Mouse (Mus musculus) MEL (cell line): Measurements from ENCODE around the gene Tcea3. TPM values are rescaled to one million over a fixed set of nuclear protein-coding genes. Genes with fewer than 3 reads are reported as not detected.

Experiments
- DNase-seq: peaks from one replicate; pipeline ENCODE4 v3.0.0; 2011; ENCODE audit warnings: low read depth, low spot score
- H3K27ac ChIP-seq: 2 replicates; pipeline ENCODE4 v1.5.1; 2012; ENCODE audit warnings: low read depth, mild to moderate bottlenecking, control low read depth, low read length, moderate library complexity; ENCODE audit not compliant: control insufficient read depth
- H3K27me3 ChIP-seq, 2 experiments: fragments of 150-350 bp in 1 of 2; sonication (generic) in 1 of 2; 2 replicates each; pipeline ENCODE4 v1.6.1; 2012; ENCODE audit warnings: low read length in 2 of 2, mild to moderate bottlenecking in 2 of 2, improper control_type of control experiment in 1 of 2, moderate library complexity in 1 of 2; ENCODE audit not compliant: insufficient read depth in 2 of 2, control insufficient read depth in 1 of 2
- H3K36me3 ChIP-seq, 2 experiments: 2 replicates each; pipeline ENCODE4 v1.6.1; 2012 to 2014; ENCODE audit warnings: low read length in 2 of 2, improper control_type of control experiment in 1 of 2, inconsistent platforms in 1 of 2, mild to moderate bottlenecking in 1 of 2; ENCODE audit not compliant: insufficient read depth in 2 of 2, control insufficient read depth in 1 of 2
- H3K4me1 ChIP-seq, 2 experiments: fragments of 150-350 bp in 1 of 2; sonication (generic) in 1 of 2; 2 replicates each; pipeline ENCODE4 v1.6.1; 2012; ENCODE audit warnings: low read length in 2 of 2, improper control_type of control experiment in 1 of 2, mild to moderate bottlenecking in 1 of 2; ENCODE audit not compliant: insufficient read depth in 2 of 2, control insufficient read depth in 1 of 2
- H3K4me3 ChIP-seq, 2 experiments: fragments of 150-350 bp in 1 of 2; sonication (generic) in 1 of 2; 2 replicates each; pipeline ENCODE4 v1.5.1; 2012; ENCODE audit warnings: low read depth in 2 of 2, low read length in 2 of 2, mild to moderate bottlenecking in 2 of 2, moderate library complexity in 2 of 2, control low read depth in 1 of 2, improper control_type of control experiment in 1 of 2; ENCODE audit not compliant: control insufficient read depth in 1 of 2, insufficient read depth in 1 of 2
- H3K79me2 ChIP-seq: 2 replicates; pipeline ENCODE4 v1.6.1; 2012; ENCODE audit warnings: mild to moderate bottlenecking, low read length, moderate library complexity; ENCODE audit not compliant: control insufficient read depth, poor library complexity, insufficient read depth
- H3K9ac ChIP-seq: 2 replicates; pipeline ENCODE4 v1.6.1; 2012; ENCODE audit warnings: low read depth, mild to moderate bottlenecking, control low read depth, low read length, moderate library complexity; ENCODE audit not compliant: control insufficient read depth, poor library complexity, severe bottlenecking
- H3K9me3 ChIP-seq: fragments of 150-350 bp; sonication (generic); replicated peaks from 2 replicates; pipeline ENCODE4 v1.6.1; 2012; ENCODE audit warnings: mild to moderate bottlenecking, low read length, improper control_type of control experiment, moderate library complexity; ENCODE audit not compliant: insufficient read depth
- CHD1 ChIP-seq: IDR thresholded peaks from 2 replicates; pipeline ENCODE4 v1.6.1; 2012; ENCODE audit warnings: low read depth, mild to moderate bottlenecking, inconsistent platforms, low read length, improper control_type of control experiment
- CHD2 ChIP-seq: IDR thresholded peaks from 2 replicates; pipeline ENCODE4 v1.6.1; 2011; ENCODE audit warnings: low read length, improper control_type of control experiment
- E2F4 ChIP-seq: IDR thresholded peaks from 2 replicates; pipeline ENCODE4 v1.6.1; 2011; ENCODE audit warnings: low read depth, low read length, improper control_type of control experiment, borderline replicate concordance
- ELF1 ChIP-seq: IDR thresholded peaks from 2 replicates; pipeline ENCODE4 v1.6.1; 2014; ENCODE audit warnings: low read depth, mild to moderate bottlenecking, inconsistent platforms, low read length, improper control_type of control experiment, moderate library complexity
- EP300 ChIP-seq, 2 experiments: IDR thresholded peaks; 2 replicates each; pipeline ENCODE4 v1.6.1; 2011; ENCODE audit warnings: improper control_type of control experiment in 2 of 2, low read length in 2 of 2, low read depth in 1 of 2, mild to moderate bottlenecking in 1 of 2
- GABPA ChIP-seq: IDR thresholded peaks from 2 replicates; pipeline ENCODE4 v1.6.1; 2012; ENCODE audit warnings: low read depth, mild to moderate bottlenecking, inconsistent platforms, low read length, improper control_type of control experiment, moderate library complexity
- KAT2A ChIP-seq: conservative IDR thresholded peaks from 2 replicates; pipeline ENCODE4 v1.6.1; 2012; ENCODE audit warnings: low read depth, low read length, improper control_type of control experiment, inconsistent platforms
- MAFK ChIP-seq: IDR thresholded peaks from 2 replicates; pipeline ENCODE4 v1.6.1; 2011; ENCODE audit warnings: low read depth, mild to moderate bottlenecking, low read length, improper control_type of control experiment, borderline replicate concordance
- MAX ChIP-seq: IDR thresholded peaks from 2 replicates; pipeline ENCODE4 v1.6.1; 2011; ENCODE audit warnings: low read length, improper control_type of control experiment
- MEF2A ChIP-seq: IDR thresholded peaks from 2 replicates; pipeline ENCODE4 v1.6.1; 2014; ENCODE audit warnings: low read depth, mild to moderate bottlenecking, inconsistent platforms, low read length, improper control_type of control experiment; ENCODE audit not compliant: poor library complexity, insufficient replicate concordance, severe bottlenecking; ENCODE audit errors: extremely low read depth
- MXI1 ChIP-seq: IDR thresholded peaks from 2 replicates; pipeline ENCODE4 v1.6.1; 2011; ENCODE audit warnings: mild to moderate bottlenecking, low read depth, low read length, improper control_type of control experiment
- MYC ChIP-seq: IDR thresholded peaks from 2 replicates; pipeline ENCODE4 v1.6.1; 2011; ENCODE audit warnings: low read depth, mild to moderate bottlenecking, low read length, improper control_type of control experiment, moderate library complexity
- NELFE ChIP-seq: IDR thresholded peaks from 2 replicates; pipeline ENCODE4 v1.6.1; 2011; ENCODE audit warnings: low read depth, low read length, improper control_type of control experiment
- NRF1 ChIP-seq: IDR thresholded peaks from 2 replicates; pipeline ENCODE4 v1.6.1; 2014; ENCODE audit warnings: low read depth, mild to moderate bottlenecking, inconsistent platforms, low read length, improper control_type of control experiment, moderate library complexity; ENCODE audit not compliant: poor library complexity, insufficient read depth, severe bottlenecking
- POLR2A ChIP-seq, 2 experiments: IDR thresholded peaks; 2 replicates each; pipeline ENCODE4 v1.6.1; 2011 to 2012; ENCODE audit warnings: low read length in 2 of 2, mild to moderate bottlenecking in 2 of 2, control low read depth in 1 of 2, improper control_type of control experiment in 1 of 2, low read depth in 1 of 2, moderate library complexity in 1 of 2; ENCODE audit not compliant: control insufficient read depth in 1 of 2, insufficient read depth in 1 of 2, poor library complexity in 1 of 2
- POLR2AphosphoS2 ChIP-seq: IDR thresholded peaks from 2 replicates; pipeline ENCODE4 v1.6.1; 2011; ENCODE audit warnings: low read length, improper control_type of control experiment
- RAD21 ChIP-seq: IDR thresholded peaks from 2 replicates; pipeline ENCODE4 v1.6.1; 2011; ENCODE audit warnings: mild to moderate bottlenecking, low read depth, low read length, improper control_type of control experiment
- SIN3A ChIP-seq: IDR thresholded peaks from 2 replicates; pipeline ENCODE4 v1.6.1; 2012; ENCODE audit warnings: low read length, improper control_type of control experiment, inconsistent platforms
- TAL1 ChIP-seq: IDR thresholded peaks from 2 replicates; pipeline ENCODE4 v1.6.1; 2012; ENCODE audit warnings: mild to moderate bottlenecking, inconsistent platforms, low read length, moderate library complexity, mixed read lengths
- TBP ChIP-seq: IDR thresholded peaks from 2 replicates; pipeline ENCODE4 v1.8.0; 2011; ENCODE audit warnings: low read depth, low read length, improper control_type of control experiment
- TCF12 ChIP-seq: IDR thresholded peaks from 2 replicates; pipeline ENCODE4 v1.6.1; 2014; ENCODE audit warnings: low read depth, mild to moderate bottlenecking, inconsistent platforms, low read length, improper control_type of control experiment, moderate library complexity
- USF1 ChIP-seq: IDR thresholded peaks from 2 replicates; pipeline ENCODE4 v1.6.1; 2014; ENCODE audit warnings: low read depth, mild to moderate bottlenecking, inconsistent platforms, low read length, improper control_type of control experiment, moderate library complexity
- USF2 ChIP-seq, 2 experiments: IDR thresholded peaks; 2 replicates each; pipeline ENCODE4 v1.6.1; 2011 to 2012; ENCODE audit warnings: improper control_type of control experiment in 2 of 2, low read length in 2 of 2, borderline replicate concordance in 1 of 2, inconsistent platforms in 1 of 2, low read depth in 1 of 2, mild to moderate bottlenecking in 1 of 2; ENCODE audit not compliant: insufficient read depth in 1 of 2
- ZC3H11A ChIP-seq: IDR thresholded peaks from 2 replicates; pipeline ENCODE4 v1.6.1; 2012; ENCODE audit warnings: low read depth, mild to moderate bottlenecking, inconsistent platforms, low read length, improper control_type of control experiment
- ZKSCAN1 ChIP-seq: IDR thresholded peaks from 2 replicates; pipeline ENCODE4 v1.6.1; 2012; ENCODE audit warnings: low read depth, mild to moderate bottlenecking, inconsistent platforms, low read length, improper control_type of control experiment, moderate library complexity
- ZMIZ1 ChIP-seq: IDR thresholded peaks from 2 replicates; pipeline ENCODE4 v1.6.1; 2012; ENCODE audit warnings: low read depth, mild to moderate bottlenecking, inconsistent platforms, low read length, improper control_type of control experiment, moderate library complexity
- ZNF384 ChIP-seq: IDR thresholded peaks from 2 replicates; pipeline ENCODE4 v1.6.1; 2012; ENCODE audit warnings: low read depth, mild to moderate bottlenecking, inconsistent platforms, low read length, improper control_type of control experiment
- polyA plus RNA-seq, 2 experiments: library from polyadenylated mRNA; stranded (reverse) in 1 of 2; unstranded in 1 of 2; fragments of >175 nt in 1 of 2; fragments of >200 nt in 1 of 2; gene quantifications; 2 replicates each; pipeline versions ENCODE4 v1.2.1 to v1.2.4; 2012; ENCODE audit warnings: low replicate concordance in 2 of 2, low read depth in 1 of 2; ENCODE audit not compliant: insufficient read length in 2 of 2, insufficient read depth in 1 of 2, missing spikeins in 1 of 2
- total RNA-seq: library from RNA; depleted of rRNA; stranded (reverse); fragments of 300-350 nt; gene quantifications from 2 replicates; pipeline ENCODE4 v1.2.3, GENCODE M21; 2012

Gene Tcea3
- total and polyA plus RNA-seq, 3 experiments: not detected

DNA sequence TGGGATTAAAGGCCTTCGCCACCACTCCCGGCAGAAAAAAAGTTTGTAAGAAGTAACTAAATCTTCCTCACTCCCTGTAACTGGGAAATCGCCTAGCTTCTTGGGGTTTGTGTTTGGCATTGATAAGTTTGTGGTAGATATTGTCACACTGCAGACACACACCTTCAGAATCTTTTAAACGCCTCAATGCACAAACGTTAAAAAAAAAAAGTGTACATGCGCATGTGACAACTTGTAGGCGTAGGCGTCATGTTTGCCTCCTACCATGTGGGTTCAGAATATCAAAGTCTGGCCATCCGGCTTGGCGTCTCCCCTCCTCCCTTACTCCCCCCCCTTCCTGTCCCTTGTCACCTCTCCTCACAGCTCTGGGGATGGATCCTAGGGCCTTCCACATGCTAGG lies 9.2 kb downstream of the Tcea3 start (continued):
- TF ChIP-seq USF2 (IDR thresholded peaks at IDR 0.05; ENCODE audit: borderline replicate concordance in 1 of 2, insufficient read depth in 1 of 2, low read depth in 1 of 2, low read length in 2 of 2) (no peak), E2F4 (no peak), ZC3H11A (no peak)

DNA sequence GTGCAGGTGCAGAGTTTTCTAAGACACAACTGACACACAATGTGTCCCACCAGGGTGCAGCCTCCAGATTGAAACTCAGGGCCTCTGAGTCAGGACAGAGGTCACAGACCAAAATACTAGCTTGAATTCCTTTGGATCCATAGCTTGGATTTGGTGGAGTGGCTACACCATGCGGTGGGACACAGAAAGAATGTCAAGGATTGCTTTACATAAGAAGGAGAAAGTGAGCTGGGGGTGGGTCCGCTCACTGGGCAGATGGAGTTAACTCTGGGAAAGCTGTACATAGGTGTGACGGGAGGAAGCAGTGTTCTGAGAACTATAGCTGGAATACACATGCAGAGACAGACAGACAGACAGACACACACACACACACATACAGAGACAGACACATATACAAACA lies 12.4 kb downstream of the Tcea3 start:
- Histone ChIP-seq H3K36me3 (peaks cover 0 to 9% of the 10 kb centered on the region in 2 experiments; a peak in 2 of 4 replicates), H3K9me3 (no peaks in the 10 kb centered on the region), H3K4me1 (peaks cover 0 to 16% of the 10 kb centered on the region in 2 experiments; a peak in 2 of 4 replicates), H3K27me3 (no peaks in the 10 kb centered on the region), H3K79me2 (no peaks in the 10 kb centered on the region), H3K27ac (no peak overlapping the region), H3K4me3 (no peak overlapping the region), H3K9ac (no peak overlapping the region)
- TF ChIP-seq MAFK: no peak
- TF ChIP-seq CHD2: no peak
- TF ChIP-seq ZMIZ1: no peak
- no peak for TF ChIP-seq MEF2A
- no peak for TF ChIP-seq POLR2A (IDR thresholded peaks at IDR 0.05; ENCODE audit: control insufficient read depth in 1 of 2, insufficient read depth in 1 of 2, low read depth in 1 of 2, low read length in 2 of 2, poor library complexity in 1 of 2)
- no peak for DNase-seq

DNA sequence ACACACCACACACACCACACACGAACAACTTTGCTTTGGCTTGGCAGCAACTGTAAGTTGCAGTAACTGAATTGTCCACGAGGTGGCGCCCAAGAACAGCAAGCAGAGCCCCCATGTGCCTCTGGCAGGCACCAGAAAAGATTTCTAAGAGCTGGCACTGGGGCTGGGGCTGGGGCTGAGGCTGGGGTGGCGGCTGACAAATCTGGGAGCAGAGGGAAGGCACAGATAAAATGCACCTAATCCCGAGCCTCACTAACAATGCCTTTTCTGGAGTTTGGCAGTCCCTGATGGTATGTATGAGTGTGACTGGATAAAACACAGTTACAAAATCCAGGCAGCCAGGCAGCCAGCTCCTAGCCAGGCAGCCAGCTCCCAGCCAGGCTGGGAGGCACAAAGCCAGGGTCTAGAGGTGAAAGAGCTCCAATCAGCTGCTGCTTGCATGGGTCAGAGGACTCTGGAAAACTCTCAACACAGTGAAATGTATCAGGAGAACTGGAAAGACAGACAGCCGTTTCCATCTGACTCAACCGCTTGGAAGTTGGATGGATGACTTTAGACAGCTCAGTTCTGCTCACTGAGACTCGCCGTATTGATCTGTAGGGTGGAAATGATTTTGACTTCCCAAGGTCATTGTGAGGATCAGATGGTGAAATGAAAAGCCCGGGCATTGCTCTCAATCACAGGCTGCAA lies 13.1 kb downstream of the Tcea3 start:
- H3K27me3 ChIP-seq: no peaks in the 10 kb centered on the region
- H3K4me1 ChIP-seq: peaks cover 0 to 14% of the 10 kb centered on the region in 2 experiments; a peak in 2 of 4 replicates
- H3K9me3 ChIP-seq: no peaks in the 10 kb centered on the region
- H3K9ac ChIP-seq: no peak overlapping the region
- peak; percentile 80 for DNase-seq
- H3K27ac ChIP-seq: no peak overlapping the region
- peaks cover 0 to 9% of the 10 kb centered on the region in 2 experiments; a peak in 2 of 4 replicates for H3K36me3 ChIP-seq
- H3K4me3 ChIP-seq: no peak overlapping the region
- no peaks in the 10 kb centered on the region for H3K79me2 ChIP-seq
- TF ChIP-seq GABPA (no peak), TBP (no peak), KAT2A (no peak), ELF1 (no peak), NRF1 (no peak), CHD1 (no peak), RAD21 (peak; percentile 74), POLR2AphosphoS2 (no peak), MAX (peak; percentile 37; the same call in 1 of the 2 replicates), EP300 (IDR thresholded peaks at IDR 0.05; ENCODE audit: low read depth in 1 of 2, low read length in 2 of 2) (no peak), MAFK (no peak), ZC3H11A (peak; percentile 73), E2F4 (no peak), POLR2A (IDR thresholded peaks at IDR 0.05; ENCODE audit: control insufficient read depth in 1 of 2, insufficient read depth in 1 of 2, low read depth in 1 of 2, low read length in 2 of 2, poor library complexity in 1 of 2) (no peak), ZKSCAN1 (no peak), SIN3A (0 out of 2 replicates have a peak, but pooled peaks have one; percentile 29), ZMIZ1 (no peak), ZNF384 (no peak), USF2 (IDR thresholded peaks at IDR 0.05; ENCODE audit: borderline replicate concordance in 1 of 2, insufficient read depth in 1 of 2, low read depth in 1 of 2, low read length in 2 of 2) (no peak), MXI1 (no peak), TCF12 (no peak), TAL1 (no peak), USF1 (no peak), NELFE (no peak), MYC (peak; percentile 71)
